Mouse (Mus musculus) megakaryocyte, embryonic 14.5 days (primary cell): Measurements from ENCODE around the gene Npas2.

Experiments used
- FLI1 ChIP-seq: IDR thresholded peaks from 2 replicates; pipeline ENCODE4 v1.6.1; 2012; ENCODE audit warnings: low read length, inconsistent platforms, mixed read lengths
- GATA1 ChIP-seq: IDR thresholded peaks from 3 replicates; pipeline ENCODE4 v1.6.1; 2012; ENCODE audit warnings: mixed read lengths, low read length, inconsistent platforms, borderline replicate concordance

DNA sequence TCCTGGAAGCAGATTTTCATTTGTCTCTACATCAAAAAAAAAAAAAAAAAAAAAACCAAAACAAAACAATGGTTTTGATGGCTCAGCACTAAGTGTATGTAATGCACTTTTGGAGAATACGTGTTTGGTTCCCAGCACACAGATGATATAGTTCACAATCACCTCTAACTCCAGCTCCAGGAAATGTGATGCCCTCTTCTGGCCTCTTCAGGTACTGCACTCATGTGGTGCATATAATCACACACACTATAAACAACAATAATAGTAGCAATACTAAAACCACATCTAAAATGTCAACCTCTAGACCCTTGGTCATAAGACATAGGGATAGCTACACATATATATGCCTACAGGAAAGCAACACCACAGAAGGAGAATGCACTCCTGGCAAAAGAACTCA is 13.0 kb upstream of the Npas2 start:
- TF ChIP-seq FLI1 (no peak), GATA1 (no peak)
